Mouse (Mus musculus): Measurements from ENCODE around the gene Tex21.
A peak's percentile ranks its signal among the peaks of the same experiment; 100 is the strongest.
"Not testable (repeated sequence)": the region's sequence is repeated elsewhere in the genome, so short reads cannot be mapped to it uniquely, and the experiment has no call there.

The Tex21 gene

GRCm38 (mm10) chr12:76195912-76196708 lies 50.4 kb downstream of the Tex21 start:
- DNase-seq (ENCODE audit: low spot score): peak; percentile 81

- no peak for DNase-seq (ENCODE audit: low spot score)
Measured at GRCm38 (mm10) chr12:76194526-76194925, 52.0 kb downstream of the Tex21 start.

- no peak for DNase-seq (ENCODE audit: low spot score)
Measured at GRCm38 (mm10) chr12:76190940-76191339, 55.6 kb downstream of the Tex21 start.

- no peak for DNase-seq (ENCODE audit: low spot score)
Measured at GRCm38 (mm10) chr12:76187849-76188248, 58.7 kb downstream of the Tex21 start.

GRCm38 (mm10) chr12:76186473-76186872 lies 60.1 kb downstream of the Tex21 start:
- no peak for DNase-seq (ENCODE audit: low spot score)

- DNase-seq (ENCODE audit: low spot score): no peak
Measured at GRCm38 (mm10) chr12:76185167-76185816, 61.3 kb downstream of the Tex21 start.

- no peak for DNase-seq (ENCODE audit: low spot score)
Measured at GRCm38 (mm10) chr12:76184271-76184670, 62.3 kb downstream of the Tex21 start.

GRCm38 (mm10) chr12:76182831-76183230 lies 63.7 kb downstream of the Tex21 start:
- DNase-seq (ENCODE audit: low spot score): no peak

GRCm38 (mm10) chr12:76181471-76181870 lies 65.1 kb downstream of the Tex21 start:
- no peak for DNase-seq (ENCODE audit: low spot score)

- DNase-seq (ENCODE audit: low spot score): no peak
Measured at GRCm38 (mm10) chr12:76180442-76180841, 66.1 kb downstream of the Tex21 start.

GRCm38 (mm10) chr12:76179527-76179926 lies 67.0 kb downstream of the Tex21 start:
- no peak for DNase-seq (ENCODE audit: low spot score)

- no peak for DNase-seq (ENCODE audit: low spot score)
Measured at GRCm38 (mm10) chr12:76179051-76179450, 67.5 kb downstream of the Tex21 start.

GRCm38 (mm10) chr12:76177864-76178518 lies 68.6 kb downstream of the Tex21 start:
- DNase-seq (ENCODE audit: low spot score): peak; percentile 36

- no peak for DNase-seq (ENCODE audit: low spot score)
Measured at GRCm38 (mm10) chr12:76177000-76177863, 69.3 kb downstream of the Tex21 start, which contains the start of gene Esr2. TSS of gene Esr2 (minus strand) at chr12:76177259.

- DNase-seq (ENCODE audit: low spot score): no peak
Measured at GRCm38 (mm10) chr12:76165641-76166040, 80.9 kb downstream of the Tex21 start.

GRCm38 (mm10) chr12:76152389-76152788 lies 94.2 kb downstream of the Tex21 start:
- not testable (repeated sequence) for DNase-seq (ENCODE audit: low spot score)

Measured in ovary, postnatal 10 days (tissue).